Mouse (Mus musculus) megakaryocyte, embryonic 14.5 days (primary cell): ENCODE measurements around the gene Akp3.

Experiments used
- FLI1 ChIP-seq: IDR thresholded peaks from 2 replicates; pipeline ENCODE4 v1.6.1; 2012; ENCODE audit warnings: low read length, inconsistent platforms, mixed read lengths
- GATA1 ChIP-seq: IDR thresholded peaks from 3 replicates; pipeline ENCODE4 v1.6.1; 2012; ENCODE audit warnings: mixed read lengths, low read length, inconsistent platforms, borderline replicate concordance

GRCm38 (mm10) chr1:87164796-87165184 lies 40.0 kb downstream of the Akp3 start:
- TF ChIP-seq GATA1: no peak
- TF ChIP-seq FLI1: no peak
